Mouse (Mus musculus) G1E (cell line): ENCODE data around the gene Srsf6.

Experiments used
- CTCF ChIP-seq: IDR thresholded peaks from 2 replicates; pipeline ENCODE4 v1.5.1; 2012; ENCODE audit warnings: low read depth, low read length, inconsistent platforms, mixed read lengths
- GATA1 ChIP-seq: IDR thresholded peaks from 2 replicates; pipeline ENCODE4 v1.6.1; 2012; ENCODE audit warnings: borderline replicate concordance, low read length, inconsistent platforms, mixed read lengths
- GATA2 ChIP-seq: IDR thresholded peaks from 2 replicates; pipeline ENCODE4 v1.6.1; 2012; ENCODE audit warnings: low read depth, low read length, inconsistent platforms, borderline replicate concordance
- POLR2AphosphoS5 ChIP-seq: IDR thresholded peaks from 2 replicates; pipeline ENCODE4 v1.6.1; 2012; ENCODE audit warnings: low read depth, low read length, inconsistent platforms; ENCODE audit not compliant: insufficient replicate concordance
- TAL1 ChIP-seq: conservative IDR thresholded peaks from 2 replicates; pipeline ENCODE4 v1.6.1; 2012; ENCODE audit warnings: low read depth, low read length, inconsistent platforms, mixed read lengths

- TF ChIP-seq CTCF (no peak), GATA1 (no peak), GATA2 (no peak), TAL1 (no peak), POLR2AphosphoS5 (no peak)
Measured at GRCm38 (mm10) chr2:162934421-162934820, 3.1 kb downstream of the Srsf6 start.
